Mouse (Mus musculus): Measurements from ENCODE around the gene Hspg2. TPM values are rescaled to one million over a fixed set of nuclear protein-coding genes. Genes with fewer than 3 reads are reported as not detected.
"Not testable (repeated sequence)": the region's sequence is repeated elsewhere in the genome, so short reads cannot be mapped to it uniquely, and the experiment has no call there.

The Hspg2 gene
- total RNA-seq (2021) = 100 to 1,000 TPM; 249 to 297 TPM

DNA sequence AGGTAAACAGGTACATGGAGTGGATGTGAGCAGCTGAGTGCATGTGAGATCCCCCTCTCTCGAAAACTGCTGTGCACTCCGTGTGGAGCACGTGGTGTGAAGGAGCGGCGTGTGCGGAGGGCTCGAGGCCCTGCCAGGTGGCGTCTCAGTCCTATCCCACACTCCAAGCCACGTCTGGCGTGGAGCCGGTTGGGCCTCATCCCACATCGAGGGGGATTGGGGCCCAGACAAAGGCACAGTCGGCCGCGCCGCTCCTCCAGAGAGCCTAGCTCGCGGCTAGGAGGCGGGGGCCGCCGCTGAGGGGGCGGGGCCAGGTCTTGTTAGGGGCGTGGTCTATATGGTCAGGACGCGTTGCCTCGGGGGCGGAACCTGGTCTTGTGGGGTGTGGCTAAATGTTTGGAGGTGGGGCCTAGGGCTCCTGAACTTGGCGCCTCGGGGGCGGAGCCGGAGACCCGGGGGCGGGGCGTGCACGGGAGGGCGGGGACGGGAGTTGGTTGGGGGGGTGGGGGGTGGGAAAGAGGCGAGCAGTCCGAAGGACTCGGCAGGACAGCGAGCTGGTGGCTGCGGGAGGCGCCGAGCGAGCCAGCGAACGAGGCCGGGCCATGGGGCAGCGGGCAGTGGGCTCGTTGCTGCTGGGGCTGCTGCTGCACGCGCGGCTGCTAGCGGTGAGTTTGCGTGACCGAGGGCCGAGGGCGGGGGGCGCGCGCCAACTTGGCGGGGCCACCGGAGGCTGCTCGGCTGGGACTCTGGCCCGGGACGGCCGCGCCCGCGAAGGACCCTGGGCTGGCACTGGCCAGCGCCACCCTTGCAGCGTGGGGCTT lies at the start of gene Hspg2:
TSS of gene Hspg2 (plus strand) at position 510 of the 821 bp plus-strand sequence.
- intact Hi-C loops (cut with DNase I) = loop anchor here (2.0 kb wide), 2 partner anchors 20 kb away; no protein-coding TSS in a partner anchor
- peak; percentile 92 for DNase-seq (ENCODE audit: low spot score)

DNA sequence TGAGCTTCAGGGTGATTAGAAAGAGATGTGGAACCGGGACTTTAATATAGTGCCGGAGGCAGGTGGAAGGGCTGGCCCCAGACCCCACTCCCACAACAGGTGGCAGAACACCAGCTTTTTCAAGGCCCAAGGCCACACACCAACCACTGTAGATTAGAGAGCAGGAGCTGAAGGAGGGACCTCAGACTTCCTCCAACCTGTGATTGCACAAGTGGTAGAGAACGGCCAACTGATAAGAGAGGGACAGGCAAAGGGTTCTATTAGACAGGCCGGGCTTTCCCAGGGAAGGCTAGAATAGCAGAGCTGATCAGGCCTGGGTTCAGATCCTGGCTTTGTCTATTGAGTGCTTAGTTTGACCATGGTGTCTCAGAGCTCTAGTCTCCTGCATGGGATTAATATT lies 38.1 kb upstream of the Hspg2 start, which contains the start of gene Cela3b:
TSS of gene Cela3b (minus strand) at position 39 of the 400 bp plus-strand sequence.
- intact Hi-C loops (cut with DNase I) = no loop called here
- no peak for DNase-seq (ENCODE audit: low spot score)

DNA sequence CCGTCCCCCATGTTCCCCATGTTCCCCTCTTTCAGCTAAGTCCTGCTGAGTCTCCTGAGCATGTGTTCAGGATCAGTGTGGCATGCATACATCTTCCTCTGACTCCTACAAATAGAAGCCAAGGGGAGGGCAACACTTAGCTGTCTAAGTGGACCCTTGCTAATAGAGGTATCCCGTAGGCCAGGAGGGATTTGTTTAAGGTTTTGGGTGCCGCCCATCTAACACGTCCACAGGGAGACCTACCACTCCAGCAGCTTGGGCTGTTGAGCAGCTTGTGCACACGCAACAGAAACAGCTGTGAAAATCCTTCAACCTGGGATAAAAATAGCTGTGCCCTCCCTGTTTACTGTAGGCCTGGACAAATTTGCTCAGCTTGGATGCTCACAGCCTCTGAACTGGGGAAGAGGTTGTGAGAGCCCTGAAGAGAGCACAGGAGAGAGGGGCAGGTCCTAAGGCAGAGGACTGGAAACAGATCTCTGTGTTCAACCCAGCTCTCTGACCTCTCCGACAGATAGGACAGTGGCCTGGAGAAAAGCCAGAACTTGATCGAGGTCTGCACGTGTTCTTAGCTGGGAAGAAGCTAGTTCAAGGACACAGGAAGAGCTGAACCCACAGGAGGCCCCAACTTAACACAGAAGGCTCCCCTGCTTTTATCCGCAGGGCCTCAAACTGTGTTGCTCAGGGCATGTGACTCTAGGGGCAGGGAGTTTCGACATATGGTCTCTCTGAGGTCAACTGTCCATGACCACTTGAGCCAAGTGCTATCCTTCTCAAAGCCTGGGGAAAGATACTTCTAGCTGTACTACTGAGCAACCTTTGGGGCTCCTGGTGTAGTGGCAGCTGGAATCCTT lies 35.6 kb upstream of the Hspg2 start:
- DNase-seq (ENCODE audit: low spot score); intact Hi-C loops (cut with DNase I): not testable (repeated sequence)

DNA sequence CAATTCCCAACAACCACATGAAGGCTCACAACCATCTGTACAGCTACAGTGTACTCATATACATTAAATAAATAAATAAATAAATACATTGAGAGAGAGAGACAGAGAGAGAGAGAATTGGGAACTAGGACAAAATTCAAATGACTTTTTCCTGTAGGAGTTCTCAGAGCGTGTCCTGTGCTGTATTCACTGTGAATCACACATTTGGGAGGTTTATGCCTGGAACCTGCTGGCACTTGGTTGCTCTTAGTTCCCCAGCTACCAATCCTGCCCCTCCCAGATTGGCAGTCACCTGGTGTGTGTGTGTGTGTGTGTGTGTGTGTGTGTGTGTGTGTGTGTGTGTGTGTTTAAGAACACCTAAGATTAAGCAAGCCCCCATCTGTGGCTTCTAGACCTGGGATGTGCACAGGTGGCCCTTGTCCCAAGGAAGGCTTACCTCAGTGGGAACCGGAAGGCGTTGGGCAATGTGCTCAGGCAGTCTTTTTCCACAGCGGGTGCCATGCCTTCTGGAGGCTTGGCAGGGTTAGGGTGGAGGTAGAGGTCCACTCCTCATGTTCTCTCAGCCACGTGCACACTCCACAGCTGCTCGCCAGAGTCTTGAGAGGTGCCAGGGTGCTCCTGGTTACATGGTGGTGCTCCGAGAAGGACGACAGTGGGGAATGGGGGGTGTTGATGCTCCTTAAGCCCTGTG lies 31.4 kb upstream of the Hspg2 start:
- intact Hi-C loops (cut with DNase I) = loop anchor here (1.0 kb wide), 1 partner anchor 20 kb away; no protein-coding TSS in a partner anchor
- DNase-seq (ENCODE audit: low spot score) = no peak

DNA sequence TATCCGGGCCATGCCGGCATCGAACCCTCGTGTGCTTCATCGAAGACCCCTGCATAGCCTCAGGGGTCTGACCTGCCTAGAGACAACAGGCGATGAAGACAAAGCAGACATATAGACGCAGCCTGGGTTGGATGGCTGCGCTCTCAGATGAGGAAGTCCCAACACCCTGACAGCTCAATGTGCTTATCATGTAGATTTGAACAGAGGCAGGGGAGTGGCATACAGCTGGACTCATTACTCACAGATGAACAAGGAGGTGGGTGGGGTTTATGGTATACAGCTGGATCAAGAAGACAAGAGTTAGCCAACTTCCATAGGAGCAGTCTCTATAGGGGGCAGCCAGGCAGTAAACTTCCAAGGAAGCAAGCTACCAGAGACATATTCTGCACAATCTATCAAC lies 29.7 kb upstream of the Hspg2 start:
- no peak for DNase-seq (ENCODE audit: low spot score)
- intact Hi-C loops (cut with DNase I) = no loop called here

DNA sequence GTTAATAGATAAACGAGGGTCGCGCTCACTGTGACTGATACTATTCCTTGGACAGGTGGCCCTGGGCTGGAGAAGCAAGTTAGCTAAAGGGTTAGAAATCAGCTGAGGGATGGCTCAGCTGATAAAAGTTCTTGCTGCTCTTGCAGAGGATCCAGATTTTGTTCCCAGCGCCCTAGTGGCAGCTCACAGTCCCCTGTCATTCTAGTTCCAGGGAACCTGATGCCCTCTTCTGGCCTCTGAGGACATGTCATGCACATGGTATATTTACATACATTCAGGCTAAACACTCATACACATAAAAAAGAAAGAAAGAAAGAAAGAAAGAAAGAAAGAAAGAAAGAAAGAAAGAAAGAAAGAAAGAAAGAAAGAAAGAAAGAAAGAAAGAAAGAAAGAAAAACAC lies 27.2 kb upstream of the Hspg2 start:
- DNase-seq (ENCODE audit: low spot score) = no peak
- intact Hi-C loops (cut with DNase I) = loop anchor here (5.0 kb wide), 1 partner anchor 96 kb away; no protein-coding TSS in a partner anchor

DNA sequence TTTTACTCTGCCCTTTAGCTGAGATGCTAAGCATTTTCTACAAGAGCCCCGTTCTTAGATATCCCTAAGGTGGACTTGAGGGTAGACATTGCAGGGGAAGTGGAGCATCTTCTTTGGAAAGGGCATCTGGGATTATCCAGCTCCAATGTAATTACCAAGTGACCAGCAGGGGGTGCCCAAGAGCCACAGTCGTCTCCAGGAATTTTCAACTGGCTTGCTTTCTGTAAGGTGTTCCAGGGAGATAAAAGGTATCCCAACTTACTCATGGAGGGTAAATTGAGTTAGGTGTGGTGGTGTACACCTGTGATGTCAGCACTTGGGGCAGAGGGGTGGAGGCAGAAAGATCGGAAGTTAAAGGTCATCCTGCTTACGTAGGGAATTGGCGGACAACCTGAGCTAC lies 24.9 kb upstream of the Hspg2 start:
- DNase-seq (ENCODE audit: low spot score) = peak; percentile 33

DNA sequence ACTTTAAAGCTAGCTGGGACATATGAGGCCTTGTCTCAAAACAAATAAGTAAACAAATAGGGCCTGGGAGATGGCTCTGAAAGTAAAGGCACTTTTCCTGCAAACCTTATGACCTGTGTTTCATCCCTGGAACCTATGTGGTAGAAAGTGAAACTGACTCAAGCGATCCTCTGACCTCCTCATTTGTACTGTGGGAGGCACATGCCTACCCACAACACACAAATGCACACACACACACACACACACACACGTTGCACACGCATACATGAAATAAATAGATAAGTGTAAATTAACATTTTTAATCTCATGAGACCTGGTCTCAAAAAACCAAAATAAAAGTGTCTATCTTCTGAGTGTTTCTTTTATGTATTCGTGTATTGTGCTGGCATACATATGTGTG lies 22.7 kb upstream of the Hspg2 start:
- no peak for DNase-seq (ENCODE audit: low spot score)
- intact Hi-C loops (cut with DNase I) = loop anchor here (2.0 to 5.0 kb wide), 2 partner anchors 15 to 56 kb away; no protein-coding TSS in a partner anchor

More for the DNA sequence above, 24.9 kb upstream of the Hspg2 start:
- intact Hi-C loops (cut with DNase I) = loop anchor here (2.0 to 5.0 kb wide), 3 partner anchors 17 to 94 kb away; no protein-coding TSS in a partner anchor

DNA sequence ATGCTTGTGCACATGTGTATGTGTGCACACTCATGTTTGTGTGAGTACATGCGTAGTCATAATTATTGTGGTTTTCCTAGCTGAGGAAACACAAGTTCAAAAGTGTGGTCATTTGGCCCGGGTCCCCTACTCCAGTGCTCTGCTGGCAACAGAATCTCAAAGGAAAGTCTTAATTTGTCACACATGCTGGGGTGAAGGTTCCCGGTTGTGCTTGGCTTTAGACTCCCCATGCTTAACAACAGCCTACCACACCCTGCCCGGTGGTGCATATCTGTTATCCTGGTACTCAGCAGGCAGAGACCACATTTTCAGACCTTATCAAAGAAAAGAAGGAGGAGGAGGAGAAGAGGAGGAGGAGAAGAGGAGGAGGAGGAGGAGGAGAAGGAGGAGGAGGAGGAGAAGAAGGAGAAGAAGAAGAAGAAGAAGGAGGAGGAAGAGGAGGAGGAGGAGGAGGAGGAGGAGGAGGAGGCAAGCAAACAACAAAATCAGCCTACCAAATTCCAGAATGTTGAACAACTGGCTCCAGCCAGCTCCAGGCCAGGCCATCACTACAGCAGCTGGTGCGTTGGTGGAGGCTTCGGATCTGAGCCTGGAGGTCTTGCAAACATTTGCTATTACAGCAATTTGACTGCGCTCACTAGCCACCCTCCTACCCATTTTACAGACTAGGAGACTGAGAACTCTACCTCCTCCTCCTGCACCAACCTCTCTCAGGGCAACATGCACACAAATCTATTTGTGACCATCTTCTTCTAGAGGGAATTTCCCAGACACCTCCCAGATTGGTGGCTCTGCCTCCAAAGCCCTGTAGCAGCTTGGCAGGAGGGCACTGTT lies 21.0 kb upstream of the Hspg2 start:
- DNase-seq (ENCODE audit: low spot score) = peak; percentile 42
- intact Hi-C loops (cut with DNase I) = loop anchor here (2.0 to 5.0 kb wide), 2 partner anchors 21 to 55 kb away; partner anchors contain the start of gene Hspg2

DNA sequence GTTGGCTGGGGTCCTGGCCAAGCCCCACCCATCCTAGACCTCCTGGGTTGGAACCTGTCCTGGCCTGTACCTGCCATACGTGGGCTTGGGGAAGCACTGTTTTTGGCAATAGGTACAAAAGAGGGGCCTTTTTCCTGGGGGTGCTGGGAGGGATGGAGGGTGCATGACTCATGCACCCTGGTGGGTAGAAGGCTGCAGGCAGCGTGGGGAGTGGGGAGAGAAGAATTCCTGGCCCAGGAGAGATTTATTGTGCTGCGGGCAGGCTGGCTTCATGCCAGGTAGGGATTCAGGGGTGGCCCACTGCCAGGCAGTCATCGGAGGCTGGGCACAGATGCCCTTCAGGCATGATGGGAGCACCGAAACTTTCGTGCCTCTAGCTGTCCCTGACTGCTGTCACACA lies 20.4 kb upstream of the Hspg2 start:
- DNase-seq (ENCODE audit: low spot score) = no peak
- intact Hi-C loops (cut with DNase I) = loop anchor here (2.0 to 5.0 kb wide), 2 partner anchors 21 to 54 kb away; partner anchors contain the start of gene Hspg2

DNA sequence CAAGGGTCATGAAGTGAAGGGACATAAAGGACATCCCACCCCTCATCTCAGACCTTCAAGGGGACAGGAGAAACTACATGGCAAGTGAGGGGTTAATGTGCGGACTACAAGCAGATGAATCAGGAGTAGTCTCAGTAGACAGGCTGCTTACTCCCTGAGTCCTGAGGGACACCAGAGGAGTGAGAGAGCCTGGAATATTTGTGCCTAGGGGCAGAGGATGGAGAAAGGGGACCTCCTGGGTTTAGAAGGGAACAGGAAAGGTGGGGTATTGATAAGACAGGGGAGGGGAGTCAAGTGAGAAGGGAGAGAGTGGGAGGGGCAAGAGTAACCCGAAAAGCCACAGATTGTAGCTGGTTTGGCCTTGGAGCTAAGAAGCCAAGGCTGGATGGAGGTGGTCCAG lies 19.9 kb upstream of the Hspg2 start:
- intact Hi-C loops (cut with DNase I) = loop anchor here (2.0 to 5.0 kb wide), 2 partner anchors 20 to 54 kb away; partner anchors contain the start of gene Hspg2
- DNase-seq (ENCODE audit: low spot score) = no peak

DNA sequence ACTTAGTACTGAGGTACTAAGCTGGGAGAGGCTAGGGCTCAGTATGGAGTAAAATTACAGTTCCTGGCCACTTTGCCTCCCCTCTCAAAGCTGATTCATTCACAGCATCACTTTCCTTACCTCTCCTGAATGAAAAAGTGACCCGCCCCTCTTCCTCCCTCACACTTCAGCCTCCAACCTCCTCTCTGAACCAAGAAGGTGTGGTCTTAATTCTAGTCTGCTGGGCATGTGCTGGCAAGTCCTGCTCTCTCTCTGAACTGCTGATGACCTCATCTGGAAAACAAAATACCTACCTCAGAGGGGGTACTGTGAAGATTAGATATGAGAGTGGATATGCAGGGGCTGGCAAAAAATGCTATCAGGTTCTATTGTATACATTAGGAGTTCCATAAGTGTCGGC lies 19.4 kb upstream of the Hspg2 start:
- no peak for DNase-seq (ENCODE audit: low spot score)
- intact Hi-C loops (cut with DNase I) = loop anchor here (2.0 to 5.0 kb wide), 2 partner anchors 20 to 53 kb away; partner anchors contain the start of gene Hspg2

DNA sequence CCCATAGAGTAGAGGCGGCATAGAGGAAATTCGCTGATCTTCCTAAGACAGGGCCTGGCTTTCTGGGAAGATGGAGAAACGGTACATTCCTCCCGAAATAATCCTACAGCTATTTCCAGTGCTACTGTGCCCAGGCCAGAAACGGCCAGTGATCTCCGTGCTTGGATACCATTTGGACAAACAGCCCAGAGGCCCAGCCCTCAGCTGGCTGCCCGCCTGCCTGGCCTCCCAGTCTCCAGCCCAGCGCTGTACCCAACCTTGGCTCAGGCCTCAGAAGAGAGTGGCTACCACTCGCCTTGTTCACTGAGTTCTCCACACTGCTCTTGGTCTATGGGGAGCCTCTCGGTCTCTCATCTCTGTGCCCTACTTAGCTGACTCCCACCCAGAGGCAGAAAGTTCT lies 18.9 kb upstream of the Hspg2 start:
- intact Hi-C loops (cut with DNase I) = loop anchor here (2.0 to 5.0 kb wide), 2 partner anchors 19 to 53 kb away; partner anchors contain the start of gene Hspg2
- DNase-seq (ENCODE audit: low spot score) = peak; percentile 27

DNA sequence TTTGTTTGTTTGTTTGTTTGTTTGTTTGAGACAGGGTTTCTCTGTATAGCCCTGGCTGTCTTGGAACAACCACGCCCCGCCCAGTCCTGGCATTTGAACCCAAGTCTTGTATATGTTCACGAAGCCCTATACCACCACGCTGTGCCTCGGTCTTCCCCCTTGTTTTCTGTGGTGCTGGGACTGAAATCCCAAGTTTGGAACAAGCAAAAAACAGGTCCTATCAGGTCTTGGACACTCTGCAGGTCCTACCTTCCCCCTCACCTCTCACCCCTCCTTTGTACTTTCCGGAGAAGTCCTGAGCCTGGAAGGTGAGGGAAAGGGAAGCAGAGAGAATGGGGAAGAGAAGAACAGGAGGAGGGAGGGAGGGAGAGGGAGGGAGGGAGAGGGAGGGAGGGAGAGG lies 16.4 kb upstream of the Hspg2 start:
- no peak for DNase-seq (ENCODE audit: low spot score)
- intact Hi-C loops (cut with DNase I) = no loop called here

DNA sequence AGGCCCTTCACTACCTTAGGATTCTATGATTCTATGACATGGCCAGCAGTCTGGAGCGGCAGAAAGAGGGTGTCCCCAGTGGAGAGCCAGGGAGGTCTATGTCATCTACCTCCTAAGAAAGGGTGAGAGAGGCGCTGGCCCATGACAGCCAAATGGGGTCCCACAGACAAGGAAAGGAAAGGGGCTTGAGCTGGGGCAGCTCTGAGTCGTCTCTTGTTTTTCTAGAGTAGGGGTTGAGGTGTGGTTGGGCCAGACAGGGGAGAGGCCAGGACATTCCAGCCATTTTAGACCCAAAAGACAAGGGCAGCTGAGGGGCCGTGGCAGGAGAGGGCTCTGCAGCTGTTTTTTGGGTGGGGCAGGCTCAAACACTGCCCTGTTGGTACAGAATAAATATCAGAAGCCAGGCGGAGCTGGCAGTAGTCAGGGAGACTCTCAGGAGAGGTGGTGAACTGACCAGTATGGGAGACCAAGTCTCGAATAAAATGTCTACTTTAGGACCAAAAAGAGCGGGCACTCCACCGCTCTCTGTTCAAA lies 15.3 kb upstream of the Hspg2 start, which contains the start of gene 1700013G24Rik:
TSS of gene 1700013G24Rik (plus strand) at position 51 of the 534 bp plus-strand sequence.
- intact Hi-C loops (cut with DNase I) = no loop called here
- no peak for DNase-seq (ENCODE audit: low spot score)

DNA sequence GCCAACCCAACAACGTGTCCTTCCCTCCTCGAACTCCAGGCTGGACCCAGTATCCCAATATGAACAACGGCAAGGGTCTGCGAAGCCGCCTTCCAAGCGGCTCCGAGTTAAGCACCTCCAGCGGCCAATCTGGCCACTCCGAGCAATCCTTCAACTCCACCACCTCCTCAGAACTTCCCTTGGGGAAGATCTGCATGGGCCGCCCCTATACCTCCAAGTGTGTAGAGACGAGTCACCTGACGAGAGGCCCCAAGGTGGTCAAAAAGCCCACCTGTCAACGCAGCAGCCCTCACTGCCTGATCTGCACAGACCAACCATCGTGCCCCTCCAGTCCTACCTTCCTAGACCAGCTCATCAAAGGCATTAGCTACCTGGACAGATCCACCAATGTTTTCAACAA lies 14.0 kb upstream of the Hspg2 start:
- no peak for DNase-seq (ENCODE audit: low spot score)
- intact Hi-C loops (cut with DNase I) = no loop called here

DNA sequence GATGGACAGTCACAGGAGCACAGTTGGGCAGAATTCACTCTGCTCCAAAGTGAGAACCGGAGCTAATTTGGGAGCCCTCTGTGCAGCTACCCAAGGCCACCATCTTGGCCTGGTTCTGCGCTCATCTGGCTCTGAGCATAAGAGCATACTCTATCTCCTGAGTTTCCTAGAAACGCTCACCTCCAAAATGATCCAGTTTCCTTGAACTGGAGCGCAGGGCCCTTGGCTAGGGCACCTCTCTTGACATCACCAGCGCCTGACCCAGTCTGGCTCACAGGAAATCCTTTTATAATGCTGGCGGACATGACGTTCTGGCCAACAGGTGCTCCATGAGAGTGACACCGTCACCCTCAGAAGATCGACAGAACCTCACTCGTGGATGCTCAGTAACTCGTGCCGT lies 12.0 kb upstream of the Hspg2 start:
- DNase-seq (ENCODE audit: low spot score) = no peak
- intact Hi-C loops (cut with DNase I) = loop anchor here (5.0 kb wide), 1 partner anchor 61 kb away; no protein-coding TSS in a partner anchor

DNA sequence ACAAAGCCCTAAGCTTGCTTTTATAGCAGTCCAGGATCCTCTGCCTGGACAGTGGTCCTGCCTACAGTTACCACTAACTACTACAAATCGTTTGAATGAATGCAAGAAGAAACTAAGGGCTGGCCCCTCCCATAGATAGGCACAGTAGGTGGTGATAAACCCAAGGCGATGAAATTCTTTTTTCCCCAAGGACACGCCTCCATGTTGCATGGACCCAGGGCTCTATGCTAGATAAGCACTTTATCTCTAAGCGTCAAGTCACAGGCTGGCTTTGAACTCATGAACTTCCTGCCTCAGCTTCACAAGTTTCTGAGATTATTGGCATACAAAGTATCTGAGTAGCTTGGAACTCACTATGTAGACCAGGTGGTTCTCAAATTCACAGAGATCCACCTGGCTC lies 11.3 kb upstream of the Hspg2 start:
- intact Hi-C loops (cut with DNase I) = loop anchor here (5.0 kb wide), 1 partner anchor 60 kb away; no protein-coding TSS in a partner anchor
- no peak for DNase-seq (ENCODE audit: low spot score)
